Mouse (Mus musculus) c-Kit-positive CD71-negative TER-119-negative erythroid progenitor cells, embryonic 14.5 days (primary cell): ENCODE data around the gene Slc3a2.
"Not testable (repeated sequence)": the region's sequence is repeated elsewhere in the genome, so short reads cannot be mapped to it uniquely, and the experiment has no call there.

ENCODE experiments used
- DNase-seq: peaks from one replicate; pipeline ENCODE4 v3.0.0-alpha.2; 2013; ENCODE audit warnings: low read depth

Slc3a2 gene

GRCm38 (mm10) chr19:8722907-8723573 is at the start of gene Slc3a2:
Gene Slc3a2, minus strand, starts transcription at chr19:8723369.
- peak; percentile 96 for DNase-seq

GRCm38 (mm10) chr19:8770567-8771270 is 47.5 kb upstream of the Slc3a2 start, which contains the start of gene Tmem223:
Gene Tmem223, plus strand, starts transcription at chr19:8770996.
- DNase-seq: peak; percentile 63

GRCm38 (mm10) chr19:8765562-8765961 is 42.4 kb upstream of the Slc3a2 start:
- DNase-seq: no peak

- DNase-seq: no peak
Measured at GRCm38 (mm10) chr19:8763276-8763675, 40.1 kb upstream of the Slc3a2 start.

- no peak for DNase-seq
Measured at GRCm38 (mm10) chr19:8760757-8761156, 37.6 kb upstream of the Slc3a2 start.

DNA sequence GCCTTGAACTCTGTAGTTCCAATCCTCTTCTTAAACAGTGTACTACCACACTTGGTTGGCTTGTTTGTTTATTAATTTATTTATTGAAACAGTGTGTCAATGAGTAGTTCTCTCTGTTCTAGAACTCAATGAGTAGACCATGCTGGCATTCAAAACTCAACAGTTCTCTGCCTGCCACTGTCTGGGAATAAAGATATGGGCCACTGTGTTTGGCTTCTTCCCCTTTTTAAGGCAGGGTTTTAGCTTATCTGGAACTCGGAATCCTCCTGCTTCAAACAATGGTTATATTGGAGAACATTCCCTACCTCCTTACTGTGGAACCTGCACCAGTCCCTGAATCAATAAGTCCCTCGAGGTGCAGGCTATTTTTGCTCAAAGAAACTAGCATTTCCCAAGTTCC is 35.7 kb upstream of the Slc3a2 start:
- no peak for DNase-seq

GRCm38 (mm10) chr19:8757471-8757998 is 34.4 kb upstream of the Slc3a2 start:
- DNase-seq: no peak

DNA sequence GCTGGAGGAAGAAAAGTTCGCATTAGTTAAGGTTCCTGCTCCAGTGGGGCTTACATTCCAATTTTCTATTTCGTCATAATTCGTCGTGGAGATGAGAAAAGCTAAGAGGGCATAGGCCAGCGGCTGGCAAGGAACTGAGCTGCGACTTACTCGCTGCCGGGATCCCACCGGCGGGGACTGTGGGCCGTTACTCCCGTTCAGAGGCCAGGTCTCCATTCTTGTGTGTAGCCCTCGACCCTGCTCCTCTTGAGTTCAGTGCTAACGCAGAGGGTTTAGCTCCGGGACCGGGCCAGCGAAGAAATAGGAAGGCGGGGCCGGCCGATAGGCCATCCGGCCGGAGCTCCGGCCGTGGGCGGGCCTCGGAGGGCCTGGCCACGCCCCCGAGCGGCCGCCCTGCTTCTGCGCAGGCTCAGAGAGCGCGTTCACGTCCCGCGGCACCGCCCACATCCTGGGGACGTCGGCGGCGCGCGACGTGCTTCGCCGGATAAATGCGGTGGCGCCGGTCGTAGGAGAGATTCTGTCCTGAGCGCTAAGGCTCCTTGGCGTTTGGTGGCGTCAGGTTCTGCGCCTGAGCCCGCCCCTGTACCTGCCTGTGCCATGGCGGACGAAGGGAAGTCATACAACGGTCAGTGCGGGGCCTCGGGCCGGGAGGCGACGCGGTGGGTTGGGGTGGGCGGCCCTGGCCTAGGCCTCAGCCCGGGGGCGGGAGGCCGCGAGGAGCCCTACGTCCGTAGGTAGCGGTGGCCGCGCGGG is 33.6 kb upstream of the Slc3a2 start, which contains the start of gene Nxf1:
TSS of gene Nxf1 (plus strand) at position 439 of the 753 bp plus-strand sequence.
- DNase-seq: peak; percentile 88

- DNase-seq: no peak
Measured at GRCm38 (mm10) chr19:8755652-8756051, 32.5 kb upstream of the Slc3a2 start.

- no peak for DNase-seq
Measured at GRCm38 (mm10) chr19:8747368-8747767, 24.2 kb upstream of the Slc3a2 start.

GRCm38 (mm10) chr19:8745382-8745781 is 22.2 kb upstream of the Slc3a2 start:
- no peak for DNase-seq

DNA sequence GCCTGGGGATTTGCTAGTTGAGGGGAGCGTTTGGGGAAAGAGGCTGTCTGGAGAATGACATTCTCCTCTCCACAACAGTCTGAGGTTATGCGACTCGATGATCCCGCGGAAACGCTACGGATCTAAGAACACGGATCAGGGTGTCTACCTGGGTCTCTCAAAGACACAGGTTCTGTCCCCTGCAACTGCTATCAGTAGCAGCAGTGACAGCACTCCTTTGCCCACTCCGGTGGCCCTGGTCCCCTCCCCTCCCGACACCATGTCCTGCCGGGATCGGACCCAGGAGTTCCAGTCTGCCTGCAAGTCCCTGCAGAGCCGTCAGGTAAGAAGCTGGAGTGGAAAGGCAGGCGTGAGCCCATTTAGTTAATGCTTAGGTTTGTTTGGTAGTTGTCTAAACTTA is 19.0 kb upstream of the Slc3a2 start:
- no peak for DNase-seq

- DNase-seq: peak; percentile 98
Measured at GRCm38 (mm10) chr19:8741243-8741869, 18.2 kb upstream of the Slc3a2 start, which contains the start of gene Stx5a. Gene Stx5a, plus strand, starts transcription at chr19:8741413.

GRCm38 (mm10) chr19:8740603-8741002 is 17.4 kb upstream of the Slc3a2 start, which contains the start of gene 1700092M07Rik:
Gene 1700092M07Rik, plus strand, starts transcription at chr19:8740718.
- DNase-seq: no peak

- DNase-seq: no peak
Measured at GRCm38 (mm10) chr19:8739646-8740045, 16.5 kb upstream of the Slc3a2 start.

DNA sequence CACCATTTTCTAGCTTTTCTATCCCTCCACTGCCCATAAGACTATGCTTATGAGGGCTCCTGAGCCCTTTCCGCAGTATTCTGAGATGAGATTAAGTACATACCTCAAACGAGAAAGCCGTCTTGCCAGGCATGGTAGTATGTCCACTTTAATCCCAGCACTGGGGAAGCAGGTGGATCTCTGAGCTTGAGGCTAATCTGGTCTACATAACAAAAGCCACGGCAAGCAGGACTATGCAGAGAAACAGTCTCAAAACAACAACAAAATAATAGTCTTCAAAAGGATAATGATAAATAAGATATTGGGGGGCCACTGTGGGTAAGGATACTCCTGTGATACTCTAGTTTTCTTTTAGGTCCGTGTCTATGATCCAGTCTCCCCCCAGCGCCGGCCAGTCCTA is 15.7 kb upstream of the Slc3a2 start:
- no peak for DNase-seq

- no peak for DNase-seq
Measured at GRCm38 (mm10) chr19:8736160-8736467, 12.9 kb upstream of the Slc3a2 start.

DNA sequence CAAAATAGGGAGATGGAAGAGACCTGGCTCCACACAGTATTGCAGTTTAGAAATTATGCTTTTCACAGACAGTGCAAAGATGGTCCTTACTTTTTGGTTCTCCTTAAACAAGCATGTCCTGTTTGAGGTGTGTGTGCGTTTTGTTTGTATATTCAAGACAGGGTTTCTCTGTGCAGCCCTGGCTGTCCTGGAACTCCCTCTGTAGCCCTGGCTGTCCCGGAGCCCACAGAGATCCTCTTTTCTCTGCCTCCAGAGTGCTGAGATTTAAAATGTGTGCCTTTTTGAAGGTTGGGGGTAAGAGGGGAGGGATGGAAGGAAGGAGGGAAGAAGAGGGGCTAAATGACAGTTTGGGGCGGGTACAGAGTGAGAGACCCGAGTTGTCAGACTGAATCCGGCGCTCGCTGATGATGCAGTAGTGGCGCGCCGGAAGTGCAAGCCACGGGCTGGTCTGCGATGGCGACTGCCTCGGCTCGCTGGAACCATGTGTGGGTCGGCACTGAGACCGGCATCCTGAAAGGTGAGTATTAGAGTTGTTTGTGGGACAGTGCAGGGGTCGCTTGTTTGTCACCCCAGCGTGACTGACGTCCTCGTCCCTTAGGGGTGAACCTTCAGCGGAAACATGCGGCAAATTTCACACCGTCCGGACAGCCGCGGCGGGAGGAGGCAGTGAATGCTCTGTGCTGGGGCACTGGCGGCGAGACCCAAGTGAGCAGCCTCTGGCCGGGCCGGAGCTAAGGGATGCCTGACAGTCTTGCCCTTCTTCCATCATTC is 12.4 kb upstream of the Slc3a2 start, which contains the start of gene Wdr74:
TSS of gene Wdr74 (plus strand) at position 439 of the 771 bp plus-strand sequence.
- DNase-seq: peak; percentile 91

DNA sequence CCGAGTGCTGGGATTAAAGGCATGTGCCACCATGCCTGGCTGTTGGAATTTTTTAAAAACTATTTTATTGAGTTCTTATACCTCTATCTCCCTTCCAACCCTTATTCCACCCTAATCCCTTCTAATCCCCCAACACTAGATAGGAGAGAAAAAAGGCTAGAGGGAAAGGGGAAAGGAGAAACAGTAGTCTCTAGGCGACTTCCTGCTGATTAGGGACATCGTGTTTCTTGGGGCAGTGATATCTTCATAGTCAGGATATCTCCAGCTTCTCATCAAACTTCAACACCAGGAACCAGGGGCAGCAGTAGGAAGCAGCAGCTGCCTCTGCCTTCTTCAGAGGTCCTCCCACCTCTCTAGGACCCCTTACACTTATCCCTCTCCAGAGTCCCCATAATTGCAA is 11.2 kb upstream of the Slc3a2 start:
- DNase-seq: no peak

DNA sequence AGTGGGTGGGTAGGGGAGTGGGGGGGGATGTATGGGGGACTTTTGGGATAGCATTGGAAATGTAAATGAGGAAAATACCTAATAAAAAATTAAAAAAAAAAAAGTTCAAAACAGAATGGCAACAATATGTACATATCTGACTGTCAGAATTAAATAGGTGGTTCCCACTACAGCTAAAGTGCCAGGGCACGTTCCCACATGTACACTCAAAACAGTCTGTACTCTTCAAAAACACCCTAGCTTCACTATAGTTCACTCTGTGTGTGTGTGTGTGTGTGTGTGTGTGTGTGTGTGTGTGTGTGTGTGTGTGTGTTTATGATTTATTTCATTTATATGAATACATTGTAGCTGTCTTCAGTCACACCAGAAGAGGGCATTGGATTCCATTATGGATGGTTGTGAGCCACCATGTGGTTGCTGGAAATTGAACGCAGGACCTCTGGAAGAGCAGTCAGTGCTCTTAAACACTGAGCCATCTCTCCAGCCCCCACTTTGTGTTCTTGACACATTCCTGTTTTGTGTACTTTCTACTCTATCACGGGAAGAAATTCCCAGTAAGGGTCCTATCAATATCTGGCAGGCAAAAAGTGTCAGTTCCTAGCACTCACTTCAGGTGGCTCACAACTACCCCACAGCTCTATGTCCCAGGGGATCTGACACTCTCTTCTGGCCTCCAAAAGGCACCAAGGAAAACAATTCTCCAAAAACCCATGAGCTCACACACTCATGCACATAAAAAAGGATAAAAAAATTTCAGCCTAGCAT is 5.3 kb upstream of the Slc3a2 start:
- DNase-seq: not testable (repeated sequence)
